Mouse (Mus musculus) liver, embryonic 14.5 days (tissue): Measurements from ENCODE around the gene Abat.

Experiments used
- CTCF ChIP-seq: IDR thresholded peaks from 2 replicates; pipeline ENCODE4 v1.5.1; 2016; ENCODE audit warnings: antibody characterized with exemption, low read depth, control low read depth
- EP300 ChIP-seq: IDR thresholded peaks from 2 replicates; pipeline ENCODE4 v1.6.1; 2016; ENCODE audit warnings: antibody characterized with exemption, low read depth

- peak; percentile 54 for TF ChIP-seq CTCF
- no peak for TF ChIP-seq EP300
Measured at GRCm38 (mm10) chr16:8582579-8583295, 69.5 kb downstream of the Abat start.
